Mouse (Mus musculus) thymus, adult 2 months (tissue): Measurements from ENCODE around the gene Il34.

ENCODE experiments used
- CTCF ChIP-seq: fragments of 200-500 bp; IDR thresholded peaks from 2 replicates; pipeline ENCODE4 v1.5.1; 2012; ENCODE audit warnings: mild to moderate bottlenecking, control low read depth, low read length, moderate library complexity, borderline replicate concordance; ENCODE audit not compliant: control insufficient read depth, poor library complexity, insufficient read depth; ENCODE audit errors: extremely low read depth
- POLR2A ChIP-seq: fragments of 200-500 bp; IDR thresholded peaks from 2 replicates; pipeline ENCODE4 v1.6.1; 2012; ENCODE audit warnings: mild to moderate bottlenecking, low read length, control low read depth, moderate library complexity; ENCODE audit not compliant: control insufficient read depth, poor library complexity, insufficient read depth; ENCODE audit errors: extremely low read depth

DNA sequence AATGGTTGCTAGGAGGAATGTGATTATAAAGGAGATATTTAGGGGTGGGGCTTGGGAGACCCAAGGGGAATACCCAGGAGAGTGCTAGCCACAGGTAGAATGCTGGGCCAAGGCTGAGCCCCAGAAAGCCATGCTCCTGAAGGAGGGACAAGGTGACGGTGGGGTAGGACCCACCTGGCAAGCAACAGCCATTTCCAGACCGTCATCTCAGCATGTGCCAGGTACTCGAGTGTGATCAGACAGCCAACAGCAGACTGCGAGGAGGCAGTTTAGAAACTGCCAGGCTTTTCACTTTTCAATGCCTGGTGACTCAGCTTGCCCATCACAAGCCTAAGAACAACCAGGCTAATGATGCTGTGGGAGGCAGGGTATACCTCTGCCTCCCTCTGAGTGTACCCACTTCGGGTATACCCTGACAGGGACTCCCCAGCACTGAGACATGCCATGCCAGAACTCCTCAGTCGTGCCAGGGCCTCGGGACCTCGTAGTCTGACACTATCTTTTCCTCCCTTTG, 74.3 kb downstream of the Il34 start:
- TF ChIP-seq POLR2A (no peak), CTCF (no peak)
